Mouse (Mus musculus) heart, embryonic 14.5 days (tissue): Measurements from ENCODE around the gene Lct. TPM values are rescaled to one million over a fixed set of nuclear protein-coding genes. Genes with fewer than 3 reads are reported as not detected.
"Not testable (repeated sequence)": the region's sequence is repeated elsewhere in the genome, so short reads cannot be mapped to it uniquely, and the experiment has no call there.

Source experiments
- ATAC-seq: fragments of 200-750 bp; cut with Nextera tagmentation; 2 replicates; pipeline ENCODE4 v1.8.0; 2017; ENCODE audit warnings: low read depth, moderate TSS enrichment; ENCODE audit not compliant: insufficient number of reproducible peaks, insufficient read depth, low FRiP score
- H3K27ac ChIP-seq, 2 experiments: fragments of 200-500 bp in 1 of 2; fragments of 300-500 bp in 1 of 2; sonication (generic) in 1 of 2; replicated peaks in 1 of 2; 2 replicates each; pipeline ENCODE4 v1.5.1; 2012 to 2014; ENCODE audit warnings: low read depth in 2 of 2, low read length in 2 of 2, control low read depth in 1 of 2, mild to moderate bottlenecking in 1 of 2, mixed read lengths in 1 of 2; ENCODE audit not compliant: control insufficient read depth in 1 of 2, insufficient read depth in 1 of 2
- H3K27me3 ChIP-seq: fragments of 300-500 bp; sonication (generic); 2 replicates; pipeline ENCODE4 v1.6.1; 2014; ENCODE audit warnings: mild to moderate bottlenecking, low read length, control low read depth; ENCODE audit not compliant: control insufficient read depth, insufficient read depth
- H3K36me3 ChIP-seq: fragments of 300-500 bp; sonication (generic); 2 replicates; pipeline ENCODE4 v1.6.1; 2014; ENCODE audit warnings: mild to moderate bottlenecking, control low read depth, low read length, mixed read lengths; ENCODE audit not compliant: control insufficient read depth, insufficient read depth
- H3K4me1 ChIP-seq, 2 experiments: fragments of 200-500 bp in 1 of 2; fragments of 300-500 bp in 1 of 2; sonication (generic) in 1 of 2; 2 replicates each; pipeline ENCODE4 v1.6.1; 2012 to 2014; ENCODE audit warnings: low read length in 2 of 2, control low read depth in 1 of 2, mixed read lengths in 1 of 2; ENCODE audit not compliant: control insufficient read depth in 2 of 2, insufficient read depth in 2 of 2
- H3K4me2 ChIP-seq: fragments of 300-500 bp; sonication (generic); 2 replicates; pipeline ENCODE4 v1.6.1; 2014; ENCODE audit warnings: mild to moderate bottlenecking, low read length
- H3K4me3 ChIP-seq, 2 experiments: fragments of 200-500 bp in 1 of 2; fragments of 300-500 bp in 1 of 2; sonication (generic) in 1 of 2; 2 replicates each; pipeline ENCODE4 v1.5.1; 2012 to 2014; ENCODE audit warnings: low read length in 2 of 2, mild to moderate bottlenecking in 2 of 2, control low read depth in 1 of 2, low read depth in 1 of 2, moderate library complexity in 1 of 2; ENCODE audit not compliant: control insufficient read depth in 1 of 2, insufficient read depth in 1 of 2
- H3K9ac ChIP-seq: fragments of 300-500 bp; sonication (generic); 2 replicates; pipeline ENCODE4 v1.6.1; 2014; ENCODE audit warnings: mild to moderate bottlenecking, low read length
- H3K9me3 ChIP-seq: fragments of 300-500 bp; sonication (generic); 2 replicates; pipeline ENCODE4 v1.6.1; 2016; ENCODE audit warnings: low read length, control low read depth; ENCODE audit not compliant: control insufficient read depth
- WGBS: fragments of 180-500 bp; shearing (Covaris S2); extraction: QIAGEN DNeasy Blood & Tissue Kit; methylation state at CpG from one replicate; pipeline ENCODE4 v1.1.7; 2014; 5-methylcytosine and 5-hydroxymethylcytosine counted together
- polyA plus RNA-seq: library from polyadenylated mRNA; unstranded; fragments of >200 nt; fragmentation: Nextera tagmentation; extraction: Ambion mirVana; gene quantifications from 2 replicates; pipeline ENCODE4 v1.2.1, GENCODE M21; 2014

The Lct gene
- polyA plus RNA-seq, 1 experiment from 2014 or later = 0.07 TPM

- H3K27me3 ChIP-seq = no peaks in the 10 kb centered on the region
- no peak overlapping the region for H3K4me3 ChIP-seq
Measured at GRCm38 (mm10) chr1:128270731-128271130, 57.4 kb downstream of the Lct start.

GRCm38 (mm10) chr1:128267061-128267460, 61.1 kb downstream of the Lct start:
- ATAC-seq, H3K9ac ChIP-seq, H3K4me3 ChIP-seq, H3K27me3 ChIP-seq, H3K9me3 ChIP-seq, H3K4me2 ChIP-seq, H3K27ac ChIP-seq, H3K4me1 ChIP-seq: not testable (repeated sequence)
- 71% methylated on average over 7 of the region's 7 CpGs for WGBS
- peaks cover 98% of the 10 kb centered on the region for H3K36me3 ChIP-seq

More at GRCm38 (mm10) chr1:128270731-128271130, 57.4 kb downstream of the Lct start:
- Histone ChIP-seq H3K9ac (no peak overlapping the region), H3K36me3 (peaks cover 96% of the 10 kb centered on the region), H3K4me2 (no peak overlapping the region), H3K9me3 (no peaks in the 10 kb centered on the region), H3K27ac (no peak overlapping the region), H3K4me1 (no peaks in the 10 kb centered on the region)
- ATAC-seq = no peak
- 90% methylated on average over 3 of the region's 3 CpGs for WGBS

GRCm38 (mm10) chr1:128244727-128245355, 83.3 kb downstream of the Lct start:
- Histone ChIP-seq H3K27ac (peak overlapping the region; percentile 90 to 96), H3K27me3 (no peaks in the 10 kb centered on the region), H3K4me1 (peaks cover 0 to 10% of the 10 kb centered on the region in 2 experiments; a peak in 2 of 4 replicates), H3K9me3 (no peaks in the 10 kb centered on the region), H3K4me2 (peak overlapping the region; percentile 81), H3K4me3 (peak overlapping the region; percentile 78 to 86), H3K36me3 (no peaks in the 10 kb centered on the region), H3K9ac (peak overlapping the region; percentile 91)
- peak; percentile 49 for ATAC-seq
- 1% methylated on average over 19 of the region's 19 CpGs for WGBS

GRCm38 (mm10) chr1:128243996-128244726, 84.0 kb downstream of the Lct start:
- peak; percentile 94 for ATAC-seq
- Histone ChIP-seq H3K27me3 (no peaks in the 10 kb centered on the region), H3K9ac (peak overlapping the region; percentile 91), H3K27ac (peak overlapping the region; percentile 90 to 96), H3K4me1 (peaks cover 0 to 10% of the 10 kb centered on the region in 2 experiments; a peak in 2 of 4 replicates), H3K36me3 (peaks cover 5% of the 10 kb centered on the region; the same call in 1 of the 2 replicates), H3K4me2 (peak overlapping the region; percentile 81), H3K4me3 (peak overlapping the region; percentile 78 to 86), H3K9me3 (no peaks in the 10 kb centered on the region)
- WGBS = under 1% methylated on average over 66 of the region's 71 CpGs

GRCm38 (mm10) chr1:128243627-128243995, 84.5 kb downstream of the Lct start, which contains the start of gene Ubxn4:
TSS of gene Ubxn4 (plus strand) at chr1:128243964.
- Histone ChIP-seq H3K4me1 (peaks cover 0 to 10% of the 10 kb centered on the region in 2 experiments; a peak in 2 of 4 replicates), H3K36me3 (peaks cover 9% of the 10 kb centered on the region; the same call in 1 of the 2 replicates), H3K4me2 (peak within 1 kb of the TSS; percentile 81), H3K27ac (peak within 1 kb of the TSS; percentile 90 to 96), H3K9ac (peak within 1 kb of the TSS; percentile 91), H3K4me3 (peak within 1 kb of the TSS; percentile 78 to 86), H3K27me3 (no peaks in the 10 kb centered on the region), H3K9me3 (no peaks in the 10 kb centered on the region)
- ATAC-seq = no peak
- 7% methylated on average over 10 of the region's 10 CpGs for WGBS

GRCm38 (mm10) chr1:128235181-128235580, 92.9 kb downstream of the Lct start:
- Histone ChIP-seq H3K27me3 (no peaks in the 10 kb centered on the region), H3K4me1 (no peaks in the 10 kb centered on the region), H3K27ac (no peak overlapping the region), H3K9me3 (no peaks in the 10 kb centered on the region), H3K9ac (no peak overlapping the region), H3K4me2 (no peak overlapping the region), H3K36me3 (peaks cover 86% of the 10 kb centered on the region), H3K4me3 (no peak overlapping the region)
- WGBS = 97% methylated on average over 4 of the region's 4 CpGs
- ATAC-seq = no peak
